Mouse (Mus musculus) frontal cortex, adult (tissue): Measurements from ENCODE around the gene Msx1.
A peak's percentile ranks its signal among the peaks of the same experiment; 100 is the strongest.
"Not testable (repeated sequence)": the region's sequence is repeated elsewhere in the genome, so short reads cannot be mapped to it uniquely, and the experiment has no call there.

Experiments used
- ATAC-seq: cut with Nextera tagmentation; 2 replicates; pipeline ENCODE4 v1.9.2; 2017; ENCODE audit warnings: mild to moderate bottlenecking, moderate library complexity, mixed read lengths; ENCODE audit not compliant: low TSS enrichment

Gene Msx1

GRCm38 (mm10) chr5:37824461-37824795 lies at the start of gene Msx1:
Msx1 (minus strand) TSS chr5:37824583.
- 0 out of 2 replicates have a peak, but pooled peaks have one; percentile 41 for ATAC-seq

DNA sequence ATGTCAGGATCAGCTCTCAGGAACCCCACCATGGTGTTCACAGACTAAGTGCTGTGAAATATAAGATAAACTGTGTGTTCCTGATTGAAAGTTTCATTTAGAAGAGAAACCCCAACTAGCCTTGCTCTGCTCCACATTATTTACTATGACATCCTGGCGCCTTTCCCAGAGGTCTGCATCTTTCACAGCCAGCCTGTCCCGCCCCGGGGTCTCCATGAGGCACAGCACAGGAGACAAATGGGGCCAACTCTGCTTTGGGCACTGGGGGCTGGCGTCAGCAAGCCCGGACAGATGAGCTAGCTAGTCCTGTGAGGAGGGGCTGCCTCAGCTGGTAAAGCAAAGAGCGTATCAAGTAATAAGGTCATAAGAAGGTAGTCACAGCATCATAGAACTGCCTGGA lies 41.1 kb upstream of the Msx1 start:
- ATAC-seq: no peak

GRCm38 (mm10) chr5:37864309-37864708 lies 39.9 kb upstream of the Msx1 start:
- no peak for ATAC-seq

- no peak for ATAC-seq
These were observed 36.5 kb upstream of the Msx1 start for GRCm38 (mm10) chr5:37860846-37861245.

DNA sequence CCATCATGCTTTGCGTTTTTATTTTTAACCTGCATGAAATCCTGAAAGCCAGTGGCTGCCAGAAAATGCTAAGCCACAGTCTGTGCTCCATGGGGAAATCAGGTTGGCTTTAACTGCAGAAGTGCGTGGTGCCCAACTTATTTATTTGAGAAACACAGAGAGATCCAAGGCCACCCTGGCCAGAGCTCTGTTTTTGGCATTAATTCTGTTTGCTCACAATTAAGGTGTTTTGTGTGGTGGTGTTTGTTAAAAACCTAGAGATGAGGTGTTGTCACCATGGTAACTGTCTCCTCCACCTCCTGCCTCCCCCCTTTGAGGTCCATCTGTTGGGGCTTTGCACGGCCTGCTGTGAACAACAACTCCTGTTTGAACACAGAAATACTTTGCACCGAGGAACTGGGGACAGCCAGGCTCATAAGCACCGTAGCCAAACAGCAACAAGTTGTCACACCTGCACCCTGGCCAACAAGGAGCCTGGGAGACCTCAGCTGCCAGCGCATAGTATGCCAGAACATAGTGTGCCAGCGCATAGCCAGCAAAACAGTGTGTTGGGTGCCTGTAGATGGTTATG lies 35.9 kb upstream of the Msx1 start:
- ATAC-seq: peak; percentile 83

GRCm38 (mm10) chr5:37857763-37858545 lies 33.6 kb upstream of the Msx1 start:
- ATAC-seq: no peak

DNA sequence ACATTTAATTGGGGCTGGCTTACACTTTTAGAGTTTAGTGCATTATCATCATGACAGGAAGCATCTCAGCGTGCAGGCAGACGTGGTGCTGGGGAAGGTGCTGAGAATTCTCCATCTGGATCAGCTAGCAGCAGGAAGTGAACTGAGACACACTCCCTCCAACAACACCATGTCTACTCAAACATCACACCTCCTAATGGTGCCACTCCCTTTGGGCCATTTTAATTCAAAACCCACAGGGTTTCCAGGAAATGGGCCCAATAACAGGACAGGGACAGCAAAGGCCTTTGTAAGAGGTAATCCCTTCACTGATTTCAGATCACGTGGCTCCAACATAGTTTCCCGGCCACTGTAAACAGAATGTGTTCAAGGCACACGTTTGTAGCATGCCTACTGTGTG lies 31.7 kb upstream of the Msx1 start:
- no peak for ATAC-seq

DNA sequence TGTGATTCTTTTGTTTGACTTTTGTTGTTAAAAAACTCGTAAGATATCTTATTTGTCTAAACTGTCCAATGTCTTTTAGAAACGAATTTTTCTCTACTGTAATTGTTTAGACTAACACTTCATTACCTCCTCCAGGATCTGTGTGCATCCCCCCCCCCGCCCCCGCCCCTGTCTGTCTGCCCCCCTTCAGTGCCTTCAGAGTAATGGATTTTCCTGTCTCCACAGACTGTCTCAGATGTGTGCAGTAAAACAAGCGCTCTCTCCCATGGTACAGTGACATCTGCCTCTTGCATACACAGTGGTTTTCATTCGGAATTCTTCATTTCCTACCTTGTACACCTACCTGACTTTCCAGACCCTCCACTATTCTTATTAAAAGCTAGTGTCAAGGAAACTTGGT lies 29.9 kb upstream of the Msx1 start:
- no peak for ATAC-seq

DNA sequence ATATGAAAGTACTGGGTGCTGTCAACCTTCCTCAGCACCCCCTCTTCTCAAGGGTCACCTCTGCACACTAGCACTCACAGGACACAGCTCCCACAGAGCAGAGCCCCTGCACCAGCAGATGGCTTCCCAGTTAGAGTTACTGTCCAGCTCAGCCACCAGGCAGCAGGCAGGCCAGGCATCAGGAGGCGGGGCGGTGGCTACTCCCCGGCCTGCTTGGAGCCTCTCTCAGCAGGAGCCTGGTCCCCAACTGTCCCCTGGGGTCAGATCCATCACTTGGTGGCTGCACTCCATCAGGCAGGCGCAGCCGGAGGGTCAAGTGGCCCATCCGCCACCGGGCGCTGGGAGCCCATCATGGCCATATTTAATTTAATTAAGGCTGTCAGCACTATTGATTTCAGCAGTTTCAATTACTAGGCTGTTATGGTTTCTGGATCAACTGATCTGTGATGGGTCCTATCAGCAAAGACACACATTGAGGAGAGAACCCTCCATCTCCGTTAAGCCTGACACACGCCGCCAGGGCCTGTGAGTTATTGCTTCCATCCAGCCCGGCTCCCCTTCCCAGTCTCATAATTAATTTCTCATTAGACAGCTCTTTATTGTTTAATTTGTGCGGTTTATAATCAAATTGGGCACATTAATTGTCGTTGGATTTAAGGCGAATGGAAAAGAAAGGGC lies 27.1 kb upstream of the Msx1 start:
- no peak for ATAC-seq

DNA sequence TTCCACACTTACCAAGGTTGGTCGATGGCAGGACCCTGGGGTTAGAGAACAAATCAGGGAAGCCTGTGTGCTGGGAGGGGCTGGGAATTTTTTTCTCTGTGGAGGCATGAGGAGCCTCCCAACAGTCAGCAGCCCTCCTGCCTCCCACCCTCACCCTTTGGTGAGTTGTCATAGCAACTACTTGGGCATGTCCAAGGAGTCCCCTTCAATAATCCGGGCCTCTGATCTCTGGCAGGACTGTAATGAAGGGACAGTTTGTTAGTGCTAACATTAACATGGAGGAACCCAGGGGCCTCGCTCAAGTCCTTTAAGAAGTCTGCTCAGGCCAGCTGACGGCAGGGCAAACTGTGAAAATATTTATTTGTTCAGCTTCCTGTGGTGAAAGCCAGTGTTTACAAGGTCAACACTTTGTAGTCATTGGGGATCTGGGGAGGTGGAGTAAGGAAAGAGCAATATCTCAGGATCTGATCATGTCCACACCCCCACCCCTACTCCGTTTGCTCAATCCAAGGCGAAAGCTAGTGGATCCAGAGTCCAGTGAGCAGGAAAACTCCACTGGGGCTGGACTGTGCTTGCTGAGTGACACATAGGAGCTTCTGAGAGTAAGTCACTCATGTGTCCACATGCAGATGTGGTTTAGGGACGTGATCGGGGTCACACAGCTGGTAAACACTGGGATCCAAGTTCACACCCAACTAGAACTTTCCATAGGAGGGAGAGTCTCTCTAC lies 24.8 kb upstream of the Msx1 start:
- ATAC-seq: no peak

GRCm38 (mm10) chr5:37836267-37836646 lies 11.9 kb upstream of the Msx1 start:
- no peak for ATAC-seq

- ATAC-seq: no peak
These were observed 11.3 kb upstream of the Msx1 start for GRCm38 (mm10) chr5:37835590-37836266.

DNA sequence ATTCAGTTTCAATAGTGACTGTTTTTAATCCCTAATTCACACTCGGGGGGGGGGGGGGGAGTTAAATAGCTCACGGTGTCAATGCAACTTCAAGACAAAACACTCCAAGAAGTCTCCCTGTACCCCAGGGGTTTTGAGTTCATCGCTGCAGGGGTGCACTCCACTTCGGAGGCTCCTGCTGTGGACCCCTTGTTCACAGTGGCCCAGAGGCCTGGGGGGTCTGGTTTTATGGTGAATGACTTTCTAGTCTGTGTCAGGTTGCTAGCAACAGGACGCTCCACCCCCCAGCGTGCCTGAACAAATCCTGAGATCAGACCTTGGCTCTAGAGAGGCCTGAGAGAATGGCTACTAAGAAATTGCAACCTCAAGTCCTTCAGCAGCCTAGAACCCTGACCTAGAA lies 8.4 kb upstream of the Msx1 start:
- ATAC-seq: no peak

DNA sequence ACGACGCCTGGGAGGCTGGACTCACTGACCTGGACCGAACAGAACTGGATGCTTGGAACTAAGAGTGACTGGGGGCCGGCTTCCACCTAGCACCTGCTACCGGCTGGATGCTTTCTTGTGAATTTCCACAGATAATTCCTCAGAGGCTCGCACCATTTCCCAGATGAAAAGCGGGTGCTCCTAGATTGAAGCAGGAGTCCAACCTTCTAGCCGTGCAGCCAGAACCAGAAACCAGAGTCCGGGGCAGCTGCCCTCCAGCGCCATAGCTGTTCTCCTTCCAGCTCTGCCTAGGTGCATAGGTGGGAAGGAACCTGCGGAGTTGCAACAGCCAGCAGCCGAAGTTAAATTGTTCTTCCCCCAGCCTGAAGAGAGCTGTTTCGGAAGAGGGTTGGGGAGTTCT lies 7.6 kb upstream of the Msx1 start:
- ATAC-seq: no peak

- not testable (repeated sequence) for ATAC-seq
These were observed 6.1 kb upstream of the Msx1 start for GRCm38 (mm10) chr5:37830436-37830835.

DNA sequence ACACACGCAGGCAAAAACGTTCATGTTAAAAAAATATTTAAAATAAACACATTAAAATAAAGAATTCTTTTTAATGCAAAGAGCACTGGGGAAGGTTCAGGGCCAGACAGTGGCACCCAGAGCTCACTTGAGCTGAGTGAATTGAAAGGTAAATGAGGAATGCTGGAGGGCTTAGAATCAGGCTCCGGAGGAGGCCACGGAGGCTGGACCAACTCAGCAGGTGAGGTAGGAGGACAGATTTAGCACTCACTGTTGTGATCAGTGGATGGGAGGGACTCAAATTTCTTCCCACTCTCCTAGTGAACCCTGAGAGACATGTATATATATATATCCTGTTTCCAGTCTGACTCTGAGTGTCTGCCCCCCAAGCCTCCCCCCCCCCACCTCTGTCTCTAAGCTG lies 5.5 kb upstream of the Msx1 start:
- no peak for ATAC-seq

GRCm38 (mm10) chr5:37829296-37829670 lies 4.9 kb upstream of the Msx1 start:
- no peak for ATAC-seq

- ATAC-seq: no peak
These were observed 4.4 kb upstream of the Msx1 start for GRCm38 (mm10) chr5:37828591-37829295.

DNA sequence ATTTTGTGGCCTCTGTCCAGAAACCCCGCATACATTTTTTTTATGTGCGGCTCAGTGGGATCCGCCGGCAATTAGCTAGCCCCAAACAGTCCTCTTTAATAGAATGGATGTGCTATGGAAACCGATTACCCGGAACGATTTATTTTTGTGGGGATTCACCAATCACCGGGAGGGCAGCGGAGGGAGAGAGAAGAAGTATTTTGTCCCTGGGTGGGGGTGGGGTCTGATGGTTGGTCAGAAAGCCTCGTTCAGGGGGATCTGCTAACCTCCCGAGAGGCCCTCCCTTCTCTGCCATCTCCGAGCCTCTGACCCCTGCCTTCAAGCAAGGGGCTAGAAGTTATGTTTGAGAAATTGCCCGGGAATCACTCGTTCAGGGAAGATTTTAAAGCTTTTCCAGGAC lies 3.6 kb upstream of the Msx1 start:
- no peak for ATAC-seq

GRCm38 (mm10) chr5:37827626-37827950 lies 3.2 kb upstream of the Msx1 start:
- ATAC-seq: no peak
